Mouse (Mus musculus) neural tube, embryonic 15.5 days (tissue): ENCODE measurements around the gene Crim1. TPM values are rescaled to one million over a fixed set of nuclear protein-coding genes. Genes with fewer than 3 reads are reported as not detected.

Experiments used
- ATAC-seq: fragments of 200-750 bp; cut with Nextera tagmentation; 2 replicates; pipeline ENCODE4 v1.8.0; 2017; ENCODE audit warnings: mild to moderate bottlenecking, moderate TSS enrichment, moderate library complexity; ENCODE audit not compliant: low FRiP score
- H3K27ac ChIP-seq: fragments of 300-500 bp; sonication (generic); replicated peaks from 2 replicates; pipeline ENCODE4 v1.5.1; 2015; ENCODE audit warnings: mild to moderate bottlenecking, inconsistent platforms
- H3K27me3 ChIP-seq: fragments of 300-500 bp; sonication (generic); replicated peaks from 2 replicates; pipeline ENCODE4 v1.6.1; 2015; ENCODE audit warnings: inconsistent platforms
- H3K36me3 ChIP-seq: fragments of 300-500 bp; sonication (generic); 2 replicates; pipeline ENCODE4 v1.6.1; 2015; ENCODE audit warnings: inconsistent platforms
- H3K4me1 ChIP-seq: fragments of 300-500 bp; sonication (generic); 2 replicates; pipeline ENCODE4 v1.6.1; 2015; ENCODE audit warnings: inconsistent platforms
- H3K4me2 ChIP-seq: fragments of 300-500 bp; sonication (generic); 2 replicates; pipeline ENCODE4 v1.6.1; 2015; ENCODE audit warnings: inconsistent platforms, mild to moderate bottlenecking, moderate library complexity
- H3K4me3 ChIP-seq: fragments of 300-500 bp; sonication (generic); replicated peaks from 2 replicates; pipeline ENCODE4 v1.5.1; 2015; ENCODE audit warnings: mild to moderate bottlenecking, inconsistent platforms
- H3K9ac ChIP-seq: fragments of 300-500 bp; sonication (generic); replicated peaks from 2 replicates; pipeline ENCODE4 v1.6.1; 2015; ENCODE audit warnings: mild to moderate bottlenecking, inconsistent platforms
- H3K9me3 ChIP-seq: fragments of 300-500 bp; sonication (generic); replicated peaks from 2 replicates; pipeline ENCODE4 v1.6.1; 2016; ENCODE audit warnings: inconsistent platforms
- WGBS: fragments of 180-500 bp; shearing (Covaris S2); methylation state at CpG from one replicate; pipeline ENCODE4 v1.1.7; 2015; ENCODE audit warnings: mixed read lengths; 5-methylcytosine and 5-hydroxymethylcytosine counted together
- polyA plus RNA-seq: library from polyadenylated mRNA; unstranded; fragments of >200 nt; fragmentation: Nextera tagmentation; extraction: Ambion mirVana; gene quantifications from 2 replicates; pipeline ENCODE4 v1.2.1, GENCODE M21; 2015

The Crim1 gene
- polyA plus RNA-seq, 1 experiment from 2014 or later: 15.8 TPM

- Histone ChIP-seq H3K27me3 (no peaks in the 10 kb centered on the region), H3K4me2 (no peak overlapping the region), H3K4me1 (no peaks in the 10 kb centered on the region), H3K4me3 (no peak overlapping the region), H3K9me3 (no peaks in the 10 kb centered on the region), H3K36me3 (peaks cover 17% of the 10 kb centered on the region), H3K9ac (no peak overlapping the region), H3K27ac (no peak overlapping the region)
- 78% methylated on average over 3 of the region's 3 CpGs for WGBS
- no peak for ATAC-seq
Measured at GRCm38 (mm10) chr17:78343688-78344087, 143.6 kb downstream of the Crim1 start.

- H3K9ac ChIP-seq: no peak overlapping the region
- ATAC-seq: no peak
- H3K27me3 ChIP-seq: no peaks in the 10 kb centered on the region
- WGBS: 94% methylated on average over 17 of the region's 17 CpGs
- H3K36me3 ChIP-seq: peaks cover 15% of the 10 kb centered on the region
- no peaks in the 10 kb centered on the region for H3K4me1 ChIP-seq
- no peak overlapping the region for H3K4me2 ChIP-seq
- no peak overlapping the region for H3K4me3 ChIP-seq
- H3K27ac ChIP-seq: no peak overlapping the region
- no peaks in the 10 kb centered on the region for H3K9me3 ChIP-seq
Measured at GRCm38 (mm10) chr17:78347111-78347801, 147.2 kb downstream of the Crim1 start.

GRCm38 (mm10) chr17:78351676-78352499 lies 151.8 kb downstream of the Crim1 start:
- no peak overlapping the region for H3K9ac ChIP-seq
- H3K36me3 ChIP-seq: peaks cover 5% of the 10 kb centered on the region; the same call in 1 of the 2 replicates
- 78% methylated on average over 12 of the region's 12 CpGs for WGBS
- no peaks in the 10 kb centered on the region for H3K9me3 ChIP-seq
- H3K4me3 ChIP-seq: no peak overlapping the region
- H3K27ac ChIP-seq: no peak overlapping the region
- no peak for ATAC-seq
- H3K27me3 ChIP-seq: no peaks in the 10 kb centered on the region
- no peak overlapping the region for H3K4me2 ChIP-seq
- H3K4me1 ChIP-seq: peaks cover 5% of the 10 kb centered on the region

- no peaks in the 10 kb centered on the region for H3K9me3 ChIP-seq
- H3K27me3 ChIP-seq: no peaks in the 10 kb centered on the region
- peaks cover 5% of the 10 kb centered on the region for H3K4me1 ChIP-seq
- no peak for ATAC-seq
- H3K9ac ChIP-seq: no peak overlapping the region
- no peaks in the 10 kb centered on the region; the same call in 1 of the 2 replicates for H3K36me3 ChIP-seq
- 90% methylated on average over 3 of the region's 3 CpGs for WGBS
- H3K4me3 ChIP-seq: no peak overlapping the region
- H3K27ac ChIP-seq: no peak overlapping the region
- no peak overlapping the region for H3K4me2 ChIP-seq
Measured at GRCm38 (mm10) chr17:78352500-78352855, 152.4 kb downstream of the Crim1 start.

DNA sequence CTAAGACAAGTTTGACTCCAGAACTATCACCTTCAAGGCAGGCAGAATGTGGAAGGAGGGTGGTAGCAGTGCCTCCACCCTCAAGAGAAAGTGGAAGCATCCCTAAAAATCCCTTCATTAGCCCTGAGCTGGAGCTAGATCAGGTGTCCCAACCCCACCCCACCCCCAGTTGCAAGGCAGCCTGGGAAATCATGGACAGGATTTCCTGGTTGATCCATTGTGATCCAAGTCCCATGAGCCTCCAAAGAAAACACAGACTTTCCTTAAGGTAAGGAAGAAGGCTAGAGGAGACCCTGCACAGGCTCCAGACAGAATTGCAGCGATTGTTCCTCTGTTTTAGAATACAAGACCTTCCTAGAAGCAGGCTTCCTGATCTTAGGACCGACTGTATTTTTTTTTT lies 154.4 kb downstream of the Crim1 start:
- Histone ChIP-seq H3K27me3 (no peaks in the 10 kb centered on the region), H3K36me3 (no peaks in the 10 kb centered on the region; the same call in 1 of the 2 replicates), H3K4me3 (no peak overlapping the region), H3K4me1 (peaks cover 10% of the 10 kb centered on the region), H3K27ac (0 out of 2 replicates have a peak overlapping the region, but pooled peaks have one; percentile 13), H3K4me2 (no peak overlapping the region), H3K9me3 (no peaks in the 10 kb centered on the region), H3K9ac (no peak overlapping the region)
- WGBS: 81% methylated on average over 2 of the region's 2 CpGs
- ATAC-seq: no peak

DNA sequence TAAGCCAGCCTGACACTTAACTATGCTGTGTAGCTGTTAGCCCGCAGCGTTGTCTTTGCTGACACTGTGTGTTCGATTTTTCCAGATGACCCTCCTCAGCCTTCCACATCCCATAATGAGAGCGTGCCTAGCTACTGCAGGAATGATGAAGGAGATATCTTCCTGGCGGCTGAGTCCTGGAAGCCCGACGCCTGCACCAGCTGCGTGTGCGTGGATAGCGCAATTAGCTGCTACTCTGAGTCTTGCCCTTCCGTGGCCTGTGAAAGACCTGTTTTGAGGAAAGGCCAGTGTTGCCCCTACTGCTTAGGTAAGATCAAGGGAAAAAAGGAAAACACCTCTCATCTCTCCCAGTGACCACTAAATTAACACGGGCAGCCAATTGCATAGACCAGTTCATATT lies 154.8 kb downstream of the Crim1 start:
- Histone ChIP-seq H3K9me3 (no peaks in the 10 kb centered on the region), H3K9ac (no peak overlapping the region), H3K4me2 (no peak overlapping the region), H3K27me3 (no peaks in the 10 kb centered on the region), H3K27ac (no peak overlapping the region), H3K36me3 (no peaks in the 10 kb centered on the region; the same call in 1 of the 2 replicates), H3K4me3 (no peak overlapping the region), H3K4me1 (peaks cover 10% of the 10 kb centered on the region)
- WGBS: 70% methylated on average over 12 of the region's 12 CpGs
- ATAC-seq: 0 out of 2 replicates have a peak, but pooled peaks have one; percentile 21

- Histone ChIP-seq H3K4me1 (peaks cover 10% of the 10 kb centered on the region), H3K36me3 (no peaks in the 10 kb centered on the region; the same call in 1 of the 2 replicates), H3K9ac (no peak overlapping the region), H3K27me3 (no peaks in the 10 kb centered on the region), H3K4me2 (no peak overlapping the region), H3K4me3 (no peak overlapping the region), H3K9me3 (no peaks in the 10 kb centered on the region), H3K27ac (0 out of 2 replicates have a peak overlapping the region, but pooled peaks have one; percentile 18)
- WGBS: 66% methylated on average over 8 of the region's 8 CpGs
- no peak for ATAC-seq
Measured at GRCm38 (mm10) chr17:78355611-78356010, 155.6 kb downstream of the Crim1 start.

- H3K9me3 ChIP-seq: no peaks in the 10 kb centered on the region
- H3K27me3 ChIP-seq: no peaks in the 10 kb centered on the region
- no peak overlapping the region for H3K4me2 ChIP-seq
- H3K4me1 ChIP-seq: peaks cover 10% of the 10 kb centered on the region
- no peak overlapping the region for H3K4me3 ChIP-seq
- WGBS: 48% methylated on average over 4 of the region's 4 CpGs
- no peak for ATAC-seq
- H3K36me3 ChIP-seq: no peaks in the 10 kb centered on the region
- no peak overlapping the region for H3K27ac ChIP-seq
- no peak overlapping the region for H3K9ac ChIP-seq
Measured at GRCm38 (mm10) chr17:78357753-78358152, 157.7 kb downstream of the Crim1 start.

DNA sequence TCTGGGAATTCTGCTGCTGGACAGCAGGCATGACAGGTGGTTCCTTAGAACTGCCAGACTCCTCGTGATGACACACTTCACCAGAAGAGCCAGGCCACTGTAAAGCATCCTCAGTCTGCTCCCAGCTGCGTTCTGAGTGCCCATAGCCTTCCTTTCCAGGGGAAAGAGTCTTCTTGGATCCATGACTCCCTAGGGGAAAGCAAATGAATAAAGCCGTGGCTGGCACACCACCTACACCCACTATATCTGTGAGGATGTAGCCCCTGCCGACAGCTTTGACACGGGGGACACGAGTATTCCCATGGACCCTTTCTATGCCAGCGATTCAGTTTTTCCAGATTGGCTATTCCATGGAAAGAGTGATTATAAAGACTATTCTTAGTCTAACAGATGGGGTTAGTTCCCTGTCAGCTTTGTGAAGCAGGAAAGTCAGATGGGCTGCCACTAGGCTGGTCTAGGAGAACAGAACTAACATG lies 158.2 kb downstream of the Crim1 start:
- no peaks in the 10 kb centered on the region for H3K9me3 ChIP-seq
- H3K9ac ChIP-seq: no peak overlapping the region
- no peaks in the 10 kb centered on the region for H3K36me3 ChIP-seq
- H3K27me3 ChIP-seq: no peaks in the 10 kb centered on the region
- no peak overlapping the region for H3K4me3 ChIP-seq
- WGBS: 44% methylated on average over 7 of the region's 7 CpGs
- H3K27ac ChIP-seq: 0 out of 2 replicates have a peak overlapping the region, but pooled peaks have one; percentile 9
- no peak for ATAC-seq
- peaks cover 10% of the 10 kb centered on the region for H3K4me1 ChIP-seq
- no peak overlapping the region for H3K4me2 ChIP-seq

DNA sequence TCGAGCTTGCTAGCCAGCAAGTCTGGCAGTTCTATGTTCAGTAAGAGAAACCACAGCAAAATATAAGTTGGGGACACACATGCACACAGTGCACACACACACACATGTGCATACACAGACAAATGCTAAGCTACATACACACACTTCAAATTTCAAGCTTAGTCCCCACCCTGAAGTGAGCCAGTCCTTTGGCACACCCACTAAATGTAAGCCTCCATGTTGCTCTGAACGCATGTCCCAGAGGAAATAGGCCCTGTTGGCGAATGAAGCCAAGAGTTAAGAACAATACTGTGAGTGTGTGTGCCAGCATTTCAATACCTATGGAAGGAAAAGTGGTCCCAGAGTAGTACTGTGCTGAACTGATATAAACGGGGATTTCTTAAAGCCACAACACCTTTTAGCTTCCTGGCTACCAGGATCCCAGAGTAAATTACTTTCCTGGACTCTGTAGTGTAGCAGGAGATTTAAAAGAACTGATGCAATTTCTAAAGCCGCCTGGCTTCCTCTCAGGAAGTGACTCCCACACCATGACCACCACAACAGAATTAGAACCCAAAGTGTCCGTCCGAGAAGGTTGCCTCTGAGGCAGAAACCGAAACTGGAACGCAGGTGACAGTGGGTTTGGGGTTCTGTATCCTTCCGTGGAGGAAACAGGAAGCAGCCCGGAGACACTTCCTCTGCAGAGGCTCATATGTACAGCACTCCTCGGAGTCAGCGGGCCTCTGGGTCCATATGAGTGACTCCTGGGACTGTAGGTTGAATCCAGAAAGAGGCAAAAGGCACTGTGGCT lies 162.1 kb downstream of the Crim1 start:
- H3K4me1 ChIP-seq: peaks cover 5% of the 10 kb centered on the region; the same call in 1 of the 2 replicates
- H3K4me3 ChIP-seq: no peak overlapping the region
- no peak overlapping the region for H3K27ac ChIP-seq
- peaks cover 3% of the 10 kb centered on the region; the same call in 1 of the 2 replicates for H3K36me3 ChIP-seq
- no peak overlapping the region for H3K9ac ChIP-seq
- 84% methylated on average over 13 of the region's 13 CpGs for WGBS
- no peak overlapping the region for H3K4me2 ChIP-seq
- H3K9me3 ChIP-seq: no peaks in the 10 kb centered on the region
- H3K27me3 ChIP-seq: no peaks in the 10 kb centered on the region
- no peak for ATAC-seq

DNA sequence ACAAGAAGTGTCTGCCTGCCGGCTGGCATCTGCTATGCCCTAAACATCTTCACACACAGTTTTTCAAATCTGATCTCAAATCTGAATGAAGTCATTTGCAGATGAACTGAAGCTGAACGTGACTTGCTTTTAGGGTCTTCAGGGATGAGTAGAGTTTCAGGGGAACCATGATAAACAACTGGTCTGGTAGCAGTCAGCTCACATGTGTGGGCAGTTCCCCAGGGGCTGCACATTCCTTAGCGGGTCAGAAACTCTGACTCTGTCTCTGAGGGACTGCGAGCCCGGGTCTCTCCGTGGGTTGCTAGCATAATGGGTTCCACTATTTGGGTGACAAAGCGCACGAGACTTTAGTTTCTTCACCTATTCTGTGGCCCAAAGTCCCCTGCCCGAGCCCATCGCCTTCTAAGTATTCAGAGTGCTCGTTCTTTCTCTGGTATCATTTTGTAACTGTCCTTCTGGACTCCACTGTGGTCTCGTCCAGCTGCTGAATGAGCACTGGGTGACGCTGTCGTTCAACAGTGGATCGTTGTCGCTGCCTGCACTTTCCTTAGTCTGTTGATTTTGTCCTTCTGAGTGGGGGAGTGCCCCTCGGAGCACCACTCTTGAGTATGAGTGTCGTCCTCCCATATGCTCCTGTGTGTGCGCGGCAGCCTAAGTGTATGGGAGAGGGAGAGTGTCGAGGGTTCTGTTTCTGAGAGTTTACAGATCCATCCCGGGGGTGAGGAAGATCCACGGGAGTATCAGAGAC lies 164.7 kb downstream of the Crim1 start:
- H3K27ac ChIP-seq: no peak overlapping the region
- no peak overlapping the region for H3K9ac ChIP-seq
- H3K4me2 ChIP-seq: no peak overlapping the region
- H3K27me3 ChIP-seq: no peaks in the 10 kb centered on the region
- no peak for ATAC-seq
- H3K4me1 ChIP-seq: no peaks in the 10 kb centered on the region
- peaks cover 25% of the 10 kb centered on the region for H3K36me3 ChIP-seq
- WGBS: 89% methylated on average over 23 of the region's 23 CpGs
- no peak overlapping the region for H3K4me3 ChIP-seq
- no peaks in the 10 kb centered on the region for H3K9me3 ChIP-seq
